Mouse (Mus musculus) hindlimb bud, embryonic 11.5 days (tissue): ENCODE measurements around the gene Ehbp1l1.

Experiments
- DNase-seq: peaks from one replicate; pipeline ENCODE4 v3.0.0-alpha.2; 2012; ENCODE audit warnings: low read depth, low spot score; ENCODE audit errors: extremely low spot score

Gene Ehbp1l1

GRCm38 (mm10) chr19:5680432-5680831 lies 45.7 kb downstream of the Ehbp1l1 start:
- no peak for DNase-seq

- DNase-seq: no peak
Measured at GRCm38 (mm10) chr19:5668372-5668771, 57.7 kb downstream of the Ehbp1l1 start.

GRCm38 (mm10) chr19:5666386-5666785 lies 59.7 kb downstream of the Ehbp1l1 start:
- no peak for DNase-seq

- DNase-seq: no peak
Measured at GRCm38 (mm10) chr19:5665465-5665864, 60.7 kb downstream of the Ehbp1l1 start.

GRCm38 (mm10) chr19:5664669-5665257 lies 61.4 kb downstream of the Ehbp1l1 start:
- no peak for DNase-seq

- DNase-seq: peak; percentile 68
Measured at GRCm38 (mm10) chr19:5662981-5663913, 62.9 kb downstream of the Ehbp1l1 start, which contains the start of gene Sipa1. Sipa1 (minus strand) TSS chr19:5663707.

GRCm38 (mm10) chr19:5662310-5662709 lies 63.8 kb downstream of the Ehbp1l1 start:
- DNase-seq: no peak

- DNase-seq: no peak
Measured at GRCm38 (mm10) chr19:5660942-5661751, 65.0 kb downstream of the Ehbp1l1 start.
